Mouse (Mus musculus) lung, postnatal 4 days (tissue): Measurements from ENCODE around the gene Csgalnact2.
A peak's percentile ranks its signal among the peaks of the same experiment; 100 is the strongest.

ENCODE experiments used
- DNase-seq, 2 experiments: peaks; one replicate each; pipeline ENCODE4 v3.0.0; 2021

Csgalnact2 gene

DNA sequence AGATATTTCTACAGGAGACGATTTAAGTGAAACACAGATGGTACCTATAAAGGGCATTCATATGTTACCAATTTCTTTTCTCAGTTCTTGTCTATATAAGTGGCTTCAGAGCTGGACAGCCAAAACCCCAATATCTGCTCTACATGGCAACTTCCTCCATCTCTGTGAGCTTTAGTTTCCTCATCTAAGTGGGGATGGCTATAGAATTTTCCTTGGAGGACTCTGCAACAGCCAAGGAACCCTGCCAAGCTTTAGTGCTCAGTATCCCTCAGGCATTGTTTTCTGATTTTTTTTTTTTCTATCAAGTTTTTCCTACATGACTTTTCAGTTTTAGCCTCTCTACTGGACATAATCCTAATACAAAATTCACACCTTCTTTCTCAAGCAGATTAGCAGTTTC is 4.5 kb downstream of the Csgalnact2 start:
- no peak for DNase-seq

DNA sequence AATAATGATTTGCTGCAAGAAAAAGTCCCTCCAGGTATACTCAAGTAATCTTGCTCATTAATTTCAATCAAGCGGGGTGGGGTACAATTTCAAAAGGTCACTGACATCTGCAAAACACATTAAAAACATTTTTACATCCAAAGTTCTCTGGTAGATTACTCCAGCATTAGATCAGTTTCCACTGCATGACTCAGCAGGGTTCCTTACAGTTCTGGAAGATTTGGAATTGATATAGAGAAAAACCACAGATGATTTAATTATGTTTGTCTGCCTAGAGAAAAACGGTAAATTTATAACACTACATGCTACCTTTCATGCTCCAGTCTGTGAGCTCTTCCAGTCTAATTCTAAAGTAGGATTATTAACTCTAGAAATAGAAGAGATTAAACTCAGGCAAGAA is 8.9 kb downstream of the Csgalnact2 start:
- DNase-seq = no peak

DNA sequence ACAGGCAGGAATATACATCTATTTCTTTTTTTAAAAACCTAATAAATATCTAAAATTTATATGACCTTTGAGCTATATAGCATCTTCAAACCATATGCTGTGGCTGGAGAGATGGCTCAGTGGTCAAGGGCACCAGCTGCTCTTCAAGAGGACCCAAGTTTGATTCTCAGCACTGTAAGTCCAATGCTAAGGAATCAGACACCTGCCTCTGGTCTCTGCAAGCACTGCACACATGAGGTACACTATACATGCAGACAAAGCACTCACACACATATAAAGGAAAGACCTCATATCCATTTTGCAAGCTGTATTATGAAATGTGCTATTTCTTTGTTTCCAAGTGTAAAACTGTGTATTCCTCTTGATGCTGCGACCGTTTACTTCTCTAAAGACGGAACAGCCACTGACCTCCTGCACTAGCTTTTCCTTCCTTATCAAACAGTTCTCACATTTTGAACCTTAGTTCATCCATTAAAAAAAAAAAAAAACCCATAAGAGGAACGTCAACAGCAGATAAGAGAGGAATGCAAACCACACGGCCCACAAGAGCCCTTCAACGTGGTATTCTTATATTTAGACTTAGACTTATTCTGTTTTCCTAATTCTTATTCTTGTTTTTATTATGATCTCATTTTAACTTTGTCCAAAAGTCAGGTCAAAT is 11.0 kb downstream of the Csgalnact2 start:
- DNase-seq = no peak

DNA sequence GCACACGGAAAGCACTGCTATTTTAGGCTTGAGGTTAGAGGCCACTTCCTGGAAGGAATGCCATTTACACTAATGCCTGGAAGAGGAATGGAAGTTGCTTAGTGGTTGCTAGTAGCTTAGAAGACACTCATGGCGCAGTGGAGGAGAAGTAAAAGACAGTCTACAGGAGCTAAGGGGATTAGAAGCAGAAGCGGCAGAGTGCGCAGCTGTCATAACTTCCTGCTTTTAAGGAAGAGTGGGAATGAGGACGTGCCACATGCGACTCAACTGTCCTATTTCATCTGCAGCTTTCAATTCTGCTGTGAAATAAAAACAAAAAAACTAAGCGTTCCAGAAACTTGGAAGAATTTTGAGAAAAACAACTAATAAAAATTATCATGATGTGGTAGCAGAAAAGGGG is 11.7 kb downstream of the Csgalnact2 start:
- no peak for DNase-seq

DNA sequence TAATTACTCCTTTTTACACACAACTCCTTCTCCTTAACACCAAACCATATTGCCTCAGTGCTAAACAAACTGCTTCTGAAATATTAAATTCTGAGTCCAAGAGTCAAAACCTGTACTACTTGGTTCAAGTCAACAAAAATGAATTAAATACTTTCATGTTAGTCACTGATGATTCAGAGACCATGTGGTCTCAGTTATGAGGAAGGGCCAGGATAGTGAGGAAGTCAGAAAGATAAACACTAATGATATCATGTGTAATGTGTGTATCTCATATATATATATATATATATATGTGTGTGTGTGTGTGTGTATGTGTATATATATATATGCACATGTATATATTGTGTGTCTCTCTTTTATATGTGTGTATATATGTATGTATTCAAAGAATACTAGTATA is 12.4 kb downstream of the Csgalnact2 start:
- no peak for DNase-seq

DNA sequence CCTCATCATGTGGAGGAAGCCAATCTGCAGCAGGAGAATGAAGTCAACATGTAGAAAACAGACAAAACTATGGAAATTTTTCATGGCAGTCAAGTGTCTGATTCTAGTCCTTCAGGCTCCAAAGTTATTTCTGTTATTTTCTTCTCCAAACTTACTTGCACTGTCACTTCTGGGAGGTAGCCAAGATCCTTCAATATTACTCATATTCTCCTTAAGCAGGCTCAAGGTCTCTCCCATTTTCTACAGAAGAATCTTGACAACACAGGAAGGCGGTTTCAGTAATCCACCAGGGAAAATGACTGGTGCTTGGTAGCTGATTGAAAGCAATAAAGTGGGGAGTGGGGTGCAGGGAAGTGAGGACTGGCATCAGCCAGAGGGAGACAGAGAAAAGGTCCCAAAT is 16.2 kb downstream of the Csgalnact2 start:
- DNase-seq = no peak

DNA sequence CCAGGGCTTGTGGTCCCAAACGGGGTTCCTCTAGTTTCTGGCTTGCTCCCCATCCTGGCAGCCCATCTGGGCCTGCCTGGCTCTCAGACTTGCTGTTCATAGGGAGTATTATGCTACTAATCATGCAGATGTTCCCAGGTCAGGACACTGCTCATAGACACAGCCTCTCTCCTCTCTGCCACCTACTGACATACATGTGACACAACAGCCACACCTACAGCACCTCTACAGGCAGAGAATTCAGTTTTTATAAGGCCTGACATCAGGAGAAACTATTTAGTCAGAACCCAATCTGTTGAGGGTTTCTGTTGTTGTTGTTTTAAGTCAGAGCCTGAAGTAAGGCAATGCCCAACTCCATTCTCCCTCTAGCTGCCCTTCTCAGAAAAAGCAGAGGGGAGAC is 27.1 kb downstream of the Csgalnact2 start:
- DNase-seq = no peak

DNA sequence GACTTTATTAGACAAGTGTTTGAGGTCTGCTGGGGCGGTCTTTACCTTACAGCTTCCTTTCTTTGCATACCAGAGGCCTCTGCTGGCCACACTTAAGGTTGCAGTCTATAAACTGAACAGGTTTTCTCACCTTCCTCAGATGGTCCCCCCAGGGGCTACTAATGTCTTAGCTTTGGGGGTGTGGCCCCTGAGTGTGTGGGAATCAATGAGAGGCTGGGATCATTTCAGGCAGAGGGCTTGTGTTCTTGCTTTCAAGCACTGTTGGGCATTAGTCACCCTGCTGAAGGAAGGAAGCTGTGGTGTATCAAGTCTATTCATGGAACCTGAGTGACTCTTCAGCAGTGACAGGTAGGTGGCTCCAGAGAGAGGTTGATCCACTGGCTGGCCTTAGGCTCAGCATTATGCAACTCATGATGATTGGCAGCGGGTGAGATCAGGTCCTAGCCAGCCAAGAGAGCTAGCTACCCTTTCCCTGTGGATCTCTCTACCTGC is 39.6 kb downstream of the Csgalnact2 start:
- peak in 1 of 2 experiments; percentile 48 for DNase-seq

DNA sequence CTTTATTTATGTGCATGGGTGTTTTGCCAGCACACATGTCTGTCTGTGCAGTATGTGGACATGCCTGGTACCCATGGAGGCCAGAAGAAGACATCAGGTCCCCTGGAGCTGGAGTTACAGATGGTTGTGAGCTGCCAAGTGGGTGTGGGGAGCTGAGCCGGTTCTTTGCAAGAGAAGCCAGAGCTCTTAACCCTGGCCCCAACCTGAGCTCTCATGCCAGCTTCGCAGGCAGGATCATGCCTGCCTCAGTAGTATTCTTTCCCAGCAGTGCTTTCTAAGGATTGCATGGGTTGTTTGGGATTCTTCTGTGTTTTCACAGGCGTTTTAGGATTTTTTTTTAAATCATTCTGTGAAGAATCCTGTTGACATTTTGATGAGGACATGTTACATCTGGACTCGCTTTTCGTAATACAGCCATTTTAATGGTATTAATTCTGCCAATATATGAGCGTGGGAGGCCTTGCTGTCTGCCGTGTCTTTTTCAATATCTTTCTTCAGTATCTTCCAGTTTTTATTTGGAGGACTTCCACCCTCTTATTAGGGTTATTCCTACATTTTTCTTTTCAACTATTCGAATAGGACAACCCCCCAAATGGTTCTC is 41.1 kb downstream of the Csgalnact2 start:
- no peak for DNase-seq

DNA sequence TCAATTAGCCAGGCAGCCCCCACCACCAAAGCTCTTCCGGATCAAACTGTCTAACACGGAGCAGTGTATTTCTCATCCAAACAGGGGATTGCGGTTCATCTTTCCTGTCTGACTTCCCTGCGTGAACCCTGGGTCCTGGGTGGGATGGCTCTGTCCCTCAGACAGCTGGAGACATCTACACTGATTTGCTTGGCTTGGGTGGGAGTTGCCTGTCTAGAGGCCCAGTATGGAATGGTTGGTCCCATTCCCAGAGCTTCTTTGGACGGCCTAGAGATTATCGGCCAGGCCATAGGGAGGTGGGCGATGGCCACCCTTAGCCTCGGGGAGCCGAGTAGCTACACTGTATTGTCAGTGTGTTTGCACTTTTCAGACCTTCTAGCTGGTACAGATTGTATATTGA is 48.1 kb downstream of the Csgalnact2 start:
- no peak for DNase-seq

DNA sequence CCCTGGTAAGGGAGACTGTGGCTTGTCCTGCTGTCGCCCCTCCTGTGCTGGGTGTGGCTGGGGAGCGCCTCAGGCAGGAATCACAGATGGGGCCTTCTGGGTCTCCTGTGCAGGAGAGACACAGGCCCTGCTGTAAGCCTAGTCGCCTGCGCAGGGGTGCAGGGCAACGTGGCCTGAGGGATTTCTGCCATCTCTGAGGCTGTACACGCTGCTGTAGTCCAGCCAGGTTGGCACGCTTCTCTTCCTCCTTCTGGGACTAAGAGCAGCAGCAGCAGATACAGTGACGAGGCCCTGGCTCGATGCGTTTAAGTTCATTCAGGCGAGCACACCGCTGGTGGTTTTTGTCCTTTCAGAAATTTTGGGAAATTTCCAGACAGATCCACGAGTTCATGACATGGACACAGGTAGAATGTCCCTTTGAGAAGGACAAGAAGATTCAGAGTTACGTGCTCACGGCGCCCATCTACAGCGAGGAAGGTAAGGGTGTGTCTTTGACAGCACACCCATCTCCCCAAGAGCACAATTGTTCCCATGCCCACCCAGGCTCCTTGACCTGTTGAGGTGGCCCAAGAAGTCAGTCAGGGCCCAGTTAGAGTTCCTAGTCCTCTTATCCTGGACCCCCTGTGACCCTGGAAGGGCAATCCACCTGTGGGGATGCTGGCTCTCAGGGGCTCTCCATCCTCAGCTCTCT is 50.0 kb downstream of the Csgalnact2 start:
- DNase-seq = peak in 1 of 2 experiments; percentile 16

DNA sequence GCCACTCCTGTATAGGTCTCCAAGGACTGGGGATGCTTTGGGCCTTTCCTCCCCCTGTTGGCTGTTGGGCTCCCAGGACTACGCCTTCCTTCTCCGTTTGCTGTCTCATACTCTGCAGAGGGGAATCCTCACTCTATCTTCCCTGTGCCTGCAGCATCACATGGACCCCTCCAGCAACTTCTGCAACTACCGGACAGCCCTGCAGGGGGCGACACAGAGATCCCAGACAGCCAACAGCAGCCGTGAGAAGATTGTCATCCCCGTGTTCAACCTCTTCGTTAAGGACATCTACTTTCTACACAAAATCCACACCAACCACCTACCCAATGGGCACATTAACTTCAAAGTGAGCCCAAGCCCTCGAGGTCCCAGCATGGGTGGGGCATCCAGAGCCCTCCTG is 51.0 kb downstream of the Csgalnact2 start:
- DNase-seq = no peak

DNA sequence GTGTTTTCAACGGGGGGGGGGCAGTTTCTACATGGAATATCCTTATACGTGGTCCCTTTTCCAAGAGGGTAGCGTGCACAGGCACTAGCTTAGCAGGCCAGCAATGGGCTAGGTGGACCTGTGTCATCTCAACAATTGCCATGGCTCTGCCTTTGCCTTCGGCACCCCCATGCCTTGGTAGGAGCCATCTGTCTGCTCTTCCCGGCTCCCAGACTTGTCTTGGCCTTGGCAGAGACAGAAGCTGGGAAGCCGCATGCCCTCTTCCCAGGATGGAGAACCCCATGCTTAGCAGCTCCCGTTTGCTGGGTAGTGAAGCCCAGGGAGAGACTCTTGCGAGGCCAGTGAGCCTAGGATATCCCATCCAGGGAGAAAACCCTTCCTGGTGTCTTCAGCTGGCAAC is 54.3 kb downstream of the Csgalnact2 start:
- DNase-seq = no peak

DNA sequence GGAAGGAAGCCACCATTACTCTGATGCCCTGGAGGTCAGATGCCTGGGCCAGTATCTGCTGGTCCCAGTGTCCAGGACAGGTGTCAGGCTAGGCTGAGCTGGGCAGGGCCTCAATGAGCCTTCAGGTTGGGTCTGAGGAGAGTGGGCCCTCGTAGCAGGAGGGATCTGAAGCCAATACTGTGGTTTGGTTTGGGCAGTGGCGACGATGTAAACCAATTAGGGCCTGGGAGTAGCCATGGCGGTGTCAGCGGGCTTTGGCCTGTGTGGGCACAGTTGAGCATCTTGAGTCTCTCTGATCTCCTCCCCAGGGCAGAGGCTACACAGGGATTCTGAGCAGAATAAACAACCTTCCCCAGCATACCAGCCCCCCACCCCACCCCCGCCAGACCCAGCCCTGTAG is 55.3 kb downstream of the Csgalnact2 start:
- DNase-seq = no peak

DNA sequence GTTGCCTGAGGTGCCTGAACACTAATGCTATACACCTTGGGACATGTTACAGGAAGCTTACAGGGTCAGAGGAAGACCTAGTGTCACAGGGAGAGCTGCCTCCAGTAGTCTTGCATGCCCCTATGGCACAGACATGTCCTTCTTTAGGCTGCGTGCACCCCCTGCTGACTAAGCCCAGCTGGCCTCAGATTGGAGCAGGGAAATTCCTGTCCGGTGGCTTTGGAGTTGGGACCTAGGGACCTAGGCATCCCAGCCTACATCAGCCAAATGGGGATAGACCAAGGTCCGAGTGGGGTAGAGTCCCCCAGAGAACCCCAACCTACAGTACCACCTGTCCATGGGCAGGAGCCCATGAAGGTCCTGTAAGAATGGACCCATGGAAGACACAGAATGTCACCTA is 56.6 kb downstream of the Csgalnact2 start:
- no peak for DNase-seq

DNA sequence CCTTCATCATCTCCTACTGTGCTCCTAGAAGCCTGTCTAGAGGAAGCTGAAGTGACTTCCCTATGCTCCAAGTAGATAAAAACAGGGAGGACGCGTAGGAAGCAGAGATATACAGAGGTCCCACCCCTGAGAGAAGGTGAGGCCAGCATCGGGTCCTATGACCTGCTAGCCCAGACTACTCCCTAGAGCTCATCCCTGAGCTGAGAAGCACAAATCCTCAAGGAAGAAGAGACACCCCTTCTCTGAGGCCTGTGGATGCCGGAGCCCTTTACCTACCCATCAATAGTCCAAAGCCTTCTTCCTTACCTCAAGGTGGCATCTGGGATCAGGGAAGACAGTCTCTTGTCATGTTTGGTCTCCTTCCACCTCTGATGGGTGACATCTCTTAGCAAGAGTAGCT is 58.2 kb downstream of the Csgalnact2 start:
- DNase-seq = no peak

DNA sequence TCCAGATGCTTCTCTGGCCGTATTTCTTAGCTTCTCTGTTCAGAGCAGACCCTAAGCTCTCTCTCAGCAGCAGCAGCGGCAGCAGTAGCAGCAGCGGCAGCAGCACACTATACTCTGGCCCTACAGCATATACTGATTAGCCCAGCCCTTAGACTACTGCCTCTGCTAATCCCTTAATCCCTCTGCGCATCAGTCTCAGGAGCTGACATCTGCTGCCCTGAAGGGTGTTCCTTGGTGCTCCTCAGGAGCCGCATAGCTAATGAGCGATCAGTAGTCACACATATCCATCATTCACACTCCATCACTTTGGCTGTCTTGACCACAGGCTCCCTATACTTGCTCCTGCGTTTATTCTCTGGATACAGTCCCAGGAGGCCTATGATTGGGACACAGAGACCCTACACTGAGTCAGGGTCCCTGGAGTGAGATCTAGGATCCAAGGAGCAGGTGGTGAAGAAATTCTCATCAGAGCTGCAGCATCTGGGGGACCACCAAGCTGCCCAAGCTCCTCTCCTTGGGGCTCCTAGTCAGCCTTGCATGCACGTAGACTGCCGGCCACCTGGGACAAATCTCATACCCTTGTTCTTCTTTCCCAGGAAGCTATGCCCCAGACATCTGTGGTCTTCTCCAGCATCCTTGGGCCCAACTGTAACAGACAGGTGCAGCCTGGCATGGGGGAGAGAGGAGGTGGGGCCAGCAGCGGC is 59.0 kb downstream of the Csgalnact2 start:
- no peak for DNase-seq

DNA sequence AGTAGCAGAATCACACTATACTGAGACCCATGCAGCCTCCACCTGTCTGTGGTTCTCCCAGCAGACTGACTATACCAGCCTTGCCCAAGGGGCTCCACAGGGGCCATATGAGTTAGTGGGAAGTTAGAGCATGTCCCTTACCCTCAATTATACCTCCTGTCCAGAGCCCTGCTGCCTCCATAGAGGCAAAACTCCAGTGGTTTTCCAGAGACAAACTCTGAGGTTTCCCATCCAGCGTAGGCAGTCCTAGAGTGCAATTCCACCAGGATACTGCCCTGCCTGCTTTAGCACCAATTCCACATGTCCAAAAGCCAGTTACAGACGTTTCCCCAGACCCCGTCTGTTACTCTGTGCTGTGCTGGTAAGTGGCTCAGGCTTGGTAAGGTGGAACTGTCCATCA is 59.6 kb downstream of the Csgalnact2 start:
- DNase-seq = no peak

DNA sequence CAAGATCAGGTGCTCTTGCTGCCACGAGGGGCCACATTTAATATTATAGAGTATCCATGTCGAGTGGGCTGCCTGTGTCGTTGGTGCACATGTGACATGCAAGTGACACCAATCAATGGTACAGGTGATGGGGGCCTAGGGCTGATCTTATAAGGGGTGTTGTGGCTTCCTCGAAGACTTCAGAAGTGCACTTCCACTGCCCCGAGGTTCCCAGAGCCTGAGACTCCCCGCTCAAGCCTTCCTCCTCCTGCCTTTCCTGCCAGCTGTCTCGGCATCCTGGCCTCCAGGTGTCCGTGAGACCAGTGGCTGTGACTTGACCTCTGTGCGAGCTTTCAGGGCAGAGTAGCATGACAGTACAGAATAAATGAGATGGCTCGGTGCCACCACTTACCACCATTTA is 60.2 kb downstream of the Csgalnact2 start:
- DNase-seq = no peak

DNA sequence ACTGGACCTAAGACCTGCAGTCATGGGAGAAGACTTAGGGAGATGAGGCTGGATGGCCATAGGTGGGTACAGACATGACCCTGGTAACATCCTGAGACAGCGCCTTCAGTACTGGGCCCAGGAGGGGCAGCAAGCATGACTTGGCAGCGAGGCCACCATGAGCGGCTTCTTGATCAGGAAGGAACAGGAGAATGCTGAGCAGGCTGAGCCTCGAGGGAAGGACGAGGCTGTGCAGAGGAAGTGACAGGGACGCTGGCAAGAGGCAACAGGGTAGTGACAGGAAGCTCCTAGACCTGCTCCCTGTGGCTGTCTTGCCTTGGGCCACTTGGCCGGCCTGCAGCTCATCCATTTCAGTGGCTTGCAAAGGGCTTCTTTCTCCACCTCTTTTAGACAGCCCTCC is 61.5 kb downstream of the Csgalnact2 start:
- DNase-seq = no peak

DNA sequence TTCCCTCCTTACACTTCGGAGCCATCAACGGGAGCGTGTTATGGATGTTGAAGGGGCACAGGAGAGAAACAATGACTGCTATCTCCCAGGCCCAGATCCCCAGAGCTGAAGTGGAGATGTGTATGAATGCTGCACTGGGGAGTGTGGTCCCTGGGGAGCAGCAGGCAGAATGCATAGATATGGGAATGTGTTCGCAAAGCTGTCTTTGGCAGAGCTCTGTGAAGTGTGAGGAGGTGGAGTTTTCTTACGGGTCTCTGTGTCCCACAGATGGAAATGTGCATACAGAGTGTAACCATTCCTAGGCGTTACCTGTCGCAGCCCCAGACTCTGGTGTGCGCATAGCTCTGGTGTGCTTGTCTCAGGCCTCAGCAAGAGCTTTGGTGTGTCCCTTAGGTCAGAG is 62.2 kb downstream of the Csgalnact2 start:
- no peak for DNase-seq

DNA sequence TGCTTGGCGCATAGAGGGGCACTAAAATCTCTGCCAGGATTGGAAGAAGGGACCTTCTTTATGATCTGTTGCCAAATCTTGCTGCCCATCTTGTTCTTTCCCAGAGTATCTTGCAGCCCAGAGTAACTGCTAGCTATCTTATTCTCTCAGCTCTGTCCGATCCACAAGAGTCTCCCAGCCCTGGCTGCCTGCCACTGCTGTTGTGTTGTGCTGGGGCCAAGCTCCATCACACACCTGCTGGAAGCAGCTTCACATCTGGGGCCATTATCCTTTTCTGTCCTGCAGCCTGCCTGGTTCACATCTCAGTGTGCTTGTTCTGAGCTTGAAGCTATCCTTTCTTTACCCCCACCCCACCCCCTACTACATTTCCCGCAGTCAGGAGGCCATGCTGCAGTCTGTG is 62.7 kb downstream of the Csgalnact2 start:
- no peak for DNase-seq

DNA sequence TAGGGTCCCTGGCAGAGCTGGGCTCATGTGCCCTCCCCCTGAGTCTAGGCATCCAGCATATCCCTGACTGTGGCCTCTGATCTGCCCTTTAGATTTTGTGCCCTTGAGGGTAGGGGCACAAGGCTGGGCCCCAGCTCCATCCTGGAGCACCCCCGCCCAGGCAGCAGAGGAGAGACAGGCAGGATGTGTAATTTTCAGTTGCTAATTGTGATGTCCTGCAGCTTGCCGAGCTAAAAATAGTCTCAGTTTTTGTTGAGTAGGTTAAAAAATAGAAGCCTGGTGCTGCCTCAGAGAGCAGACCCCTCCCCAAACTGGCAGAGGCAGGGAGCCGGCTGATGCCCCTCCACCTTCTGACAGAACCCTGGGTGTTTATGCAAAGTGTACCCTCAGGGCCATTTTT is 64.8 kb downstream of the Csgalnact2 start:
- DNase-seq = peak in 1 of 2 experiments; percentile 44

DNA sequence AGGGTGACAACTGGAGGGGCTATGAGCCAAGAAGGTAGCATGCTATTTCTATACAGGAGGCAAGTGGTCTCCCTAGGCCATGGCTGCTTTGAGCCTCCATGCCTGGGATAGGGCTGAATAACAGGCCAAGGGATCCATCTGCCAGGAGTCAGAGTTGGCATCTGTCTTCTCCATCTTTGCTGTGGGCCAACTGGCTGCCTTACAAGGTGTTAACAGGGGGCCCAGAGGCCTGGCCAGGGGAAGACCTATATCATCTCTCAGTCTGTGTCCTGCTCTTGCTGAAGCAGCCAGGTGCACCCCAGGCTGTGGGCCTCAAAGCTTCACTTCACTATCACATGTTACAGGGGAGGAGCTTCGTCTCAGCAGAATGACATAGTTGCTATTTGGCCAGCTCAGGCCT is 66.8 kb downstream of the Csgalnact2 start:
- no peak for DNase-seq
